Mouse (Mus musculus) intestine, embryonic 15.5 days (tissue): ENCODE results near the gene Fndc8. TPM values are rescaled to one million over a fixed set of nuclear protein-coding genes. Genes with fewer than 3 reads are reported as not detected.
"Not testable (repeated sequence)": the region's sequence is repeated elsewhere in the genome, so short reads cannot be mapped to it uniquely, and the experiment has no call there.

Experiments used
- ATAC-seq: fragments of 200-750 bp; cut with Nextera tagmentation; 2 replicates; pipeline ENCODE4 v1.8.0; 2017; ENCODE audit warnings: moderate TSS enrichment, moderate library complexity
- H3K27ac ChIP-seq: fragments of 300-500 bp; sonication (generic); 2 replicates; pipeline ENCODE4 v1.5.1; 2015; ENCODE audit warnings: mild to moderate bottlenecking, inconsistent platforms
- H3K27me3 ChIP-seq: fragments of 300-500 bp; sonication (generic); replicated peaks from 2 replicates; pipeline ENCODE4 v1.6.1; 2015; ENCODE audit warnings: inconsistent platforms
- H3K36me3 ChIP-seq: fragments of 300-500 bp; sonication (generic); 2 replicates; pipeline ENCODE4 v1.6.1; 2015; ENCODE audit warnings: inconsistent platforms
- H3K4me1 ChIP-seq: fragments of 300-500 bp; sonication (generic); replicated peaks from 2 replicates; pipeline ENCODE4 v1.6.1; 2015; ENCODE audit warnings: inconsistent platforms
- H3K4me2 ChIP-seq: fragments of 300-500 bp; sonication (generic); replicated peaks from 2 replicates; pipeline ENCODE4 v1.6.1; 2015; ENCODE audit warnings: mild to moderate bottlenecking, inconsistent platforms
- H3K4me3 ChIP-seq: fragments of 300-500 bp; sonication (generic); replicated peaks from 2 replicates; pipeline ENCODE4 v1.5.1; 2015; ENCODE audit warnings: inconsistent platforms
- H3K9ac ChIP-seq: fragments of 300-500 bp; sonication (generic); 2 replicates; pipeline ENCODE4 v1.6.1; 2015; ENCODE audit warnings: inconsistent platforms
- H3K9me3 ChIP-seq: fragments of 300-500 bp; sonication (generic); 2 replicates; pipeline ENCODE4 v1.6.1; 2016; ENCODE audit warnings: inconsistent platforms
- WGBS: fragments of 180-500 bp; shearing (Covaris S2); methylation state at CpG from one replicate; pipeline ENCODE4 v1.1.7; 2015; 5-methylcytosine and 5-hydroxymethylcytosine counted together
- polyA plus RNA-seq: library from polyadenylated mRNA; unstranded; fragments of >200 nt; fragmentation: Nextera tagmentation; extraction: Ambion mirVana; gene quantifications from 2 replicates; pipeline ENCODE4 v1.2.1, GENCODE M21; 2015

The Fndc8 gene
- polyA plus RNA-seq, 1 experiment from 2014 or later, result 0.23 TPM

GRCm38 (mm10) chr11:82929633-82929950, 37.7 kb downstream of the Fndc8 start:
- Histone ChIP-seq H3K27me3 (peaks cover 51% of the 10 kb centered on the region), H3K4me3 (no peak overlapping the region), H3K36me3 (no peaks in the 10 kb centered on the region), H3K27ac (no peak overlapping the region), H3K9me3 (no peaks in the 10 kb centered on the region), H3K4me2 (no peak overlapping the region), H3K4me1 (peaks cover 7% of the 10 kb centered on the region; the same call in 1 of the 2 replicates), H3K9ac (no peak overlapping the region)
- WGBS, result 49% methylated on average over 3 of the region's 3 CpGs
- ATAC-seq, result no peak

GRCm38 (mm10) chr11:82930391-82930955, 38.5 kb downstream of the Fndc8 start:
- H3K27me3 ChIP-seq, result peaks cover 47% of the 10 kb centered on the region
- WGBS, result 1% methylated on average over 77 of the region's 85 CpGs

GRCm38 (mm10) chr11:82931161-82931560, 39.2 kb downstream of the Fndc8 start:
- Histone ChIP-seq H3K27me3 (peaks cover 52% of the 10 kb centered on the region), H3K9ac (peak overlapping the region; percentile 44; the same call in 1 of the 2 replicates), H3K4me2 (peak overlapping the region; percentile 94), H3K4me3 (peak overlapping the region; percentile 46)
- H3K27ac ChIP-seq, H3K9me3 ChIP-seq, H3K36me3 ChIP-seq, H3K4me1 ChIP-seq, ATAC-seq: not testable (repeated sequence)
- under 1% methylated on average over 61 of the region's 63 CpGs for WGBS

More at GRCm38 (mm10) chr11:82930391-82930955, 38.5 kb downstream of the Fndc8 start:
- H3K27ac ChIP-seq, H3K9ac ChIP-seq, ATAC-seq, H3K4me1 ChIP-seq, H3K36me3 ChIP-seq, H3K9me3 ChIP-seq: not testable (repeated sequence)
- Histone ChIP-seq H3K4me3 (peak overlapping the region; percentile 46), H3K4me2 (peak overlapping the region; percentile 94)

DNA sequence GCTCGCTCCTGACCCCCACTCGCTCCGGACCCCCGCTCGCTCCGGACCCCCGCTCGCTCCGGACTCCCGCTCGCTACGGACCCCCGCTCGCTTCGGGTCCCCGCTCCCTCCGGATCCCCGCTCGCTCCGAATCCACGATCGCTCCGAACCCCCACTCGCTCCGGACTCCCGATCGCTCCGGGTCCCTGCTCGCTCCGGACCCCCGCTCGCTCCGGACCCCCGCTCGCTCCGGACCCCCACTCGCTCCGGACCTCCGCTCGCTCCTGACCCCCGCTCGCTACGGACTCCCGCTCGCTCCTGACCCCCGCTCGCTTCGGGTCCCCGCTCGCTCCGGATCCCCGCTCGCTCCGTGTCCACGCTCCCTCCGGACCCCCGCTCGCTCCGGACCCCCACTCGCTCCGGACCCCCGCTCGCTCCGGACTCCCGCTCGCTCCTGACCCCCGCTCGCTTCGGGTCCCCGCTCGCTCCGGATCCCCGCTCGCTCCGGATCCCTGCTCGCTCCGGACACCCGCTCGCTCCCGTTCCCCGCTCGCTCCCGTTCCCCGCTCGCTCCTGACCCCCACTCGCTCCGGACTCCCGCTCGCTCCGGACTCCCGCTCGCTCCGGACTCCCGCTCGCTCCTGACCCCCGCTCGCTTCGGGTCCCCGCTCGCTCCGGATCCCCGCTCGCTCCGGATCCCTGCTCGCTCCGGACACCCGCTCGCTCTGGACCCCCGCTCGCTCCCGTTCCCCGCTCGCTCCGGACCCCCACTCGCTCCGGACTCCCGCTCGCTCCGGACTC, 39.9 kb downstream of the Fndc8 start:
- H3K9me3 ChIP-seq, H3K36me3 ChIP-seq, ATAC-seq, H3K27ac ChIP-seq, H3K4me1 ChIP-seq: not testable (repeated sequence)
- Histone ChIP-seq H3K9ac (peak overlapping the region; percentile 44; the same call in 1 of the 2 replicates), H3K4me3 (peak overlapping the region; percentile 46), H3K4me2 (peak overlapping the region; percentile 94), H3K27me3 (peaks cover 53% of the 10 kb centered on the region)
- under 1% methylated on average over 93 of the region's 119 CpGs for WGBS

DNA sequence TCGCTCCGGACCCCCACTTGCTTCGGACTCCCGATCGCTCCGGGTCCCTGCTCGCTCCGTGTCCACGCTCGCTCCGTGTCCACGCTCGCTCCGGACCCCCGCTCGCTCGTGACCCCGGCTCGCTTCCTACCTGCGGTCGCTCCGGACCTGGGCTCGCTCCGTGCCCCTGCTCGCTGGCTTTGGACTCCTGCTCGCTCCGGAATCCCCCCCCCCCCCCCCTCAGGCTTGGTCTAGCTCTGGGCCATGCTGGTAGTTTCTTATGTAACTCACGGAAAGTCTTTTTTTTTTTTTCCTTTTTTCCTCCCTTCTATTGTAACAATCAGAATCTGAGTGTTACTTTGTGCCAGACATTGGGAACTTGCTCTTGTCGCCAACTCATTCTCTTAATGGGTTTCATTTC, 41.3 kb downstream of the Fndc8 start:
- Histone ChIP-seq H3K9ac (peak overlapping the region; percentile 20; the same call in 1 of the 2 replicates), H3K4me3 (peak overlapping the region; percentile 46), H3K36me3 (no peaks in the 10 kb centered on the region), H3K27me3 (peaks cover 54% of the 10 kb centered on the region), H3K9me3 (no peaks in the 10 kb centered on the region), H3K4me2 (peak overlapping the region; percentile 94), H3K4me1 (peaks cover 7% of the 10 kb centered on the region; the same call in 1 of the 2 replicates), H3K27ac (no peak overlapping the region)
- ATAC-seq, result no peak
- WGBS, result 1% methylated on average over 29 of the region's 29 CpGs

DNA sequence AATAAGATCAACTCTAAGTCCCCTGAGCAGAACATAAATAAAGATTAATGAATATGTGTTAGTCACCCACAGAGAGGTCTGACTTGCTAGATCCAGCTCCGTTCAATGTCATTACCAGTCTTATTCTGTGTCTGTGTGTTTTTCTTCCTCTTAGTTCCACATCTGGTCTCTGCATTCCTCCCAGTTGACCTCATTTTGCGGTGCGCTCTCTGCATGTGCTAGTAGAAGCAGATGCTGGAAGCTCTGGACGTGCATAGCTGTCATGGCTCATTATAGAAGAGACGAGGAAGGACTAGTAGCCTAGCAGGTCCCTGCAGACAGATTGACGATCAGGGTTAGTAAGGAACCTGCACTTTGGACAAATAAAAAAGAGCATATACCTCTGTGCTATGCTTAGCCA, 51.4 kb downstream of the Fndc8 start:
- Histone ChIP-seq H3K4me3 (no peak overlapping the region), H3K9ac (no peak overlapping the region), H3K4me2 (no peak overlapping the region), H3K27ac (no peak overlapping the region), H3K9me3 (no peaks in the 10 kb centered on the region), H3K4me1 (no peaks in the 10 kb centered on the region), H3K36me3 (no peaks in the 10 kb centered on the region), H3K27me3 (0 out of 2 replicates have a peak, but pooled peaks cover 2% of the 10 kb centered on the region)
- 48% methylated on average over 6 of the region's 6 CpGs for WGBS
- ATAC-seq, result no peak

DNA sequence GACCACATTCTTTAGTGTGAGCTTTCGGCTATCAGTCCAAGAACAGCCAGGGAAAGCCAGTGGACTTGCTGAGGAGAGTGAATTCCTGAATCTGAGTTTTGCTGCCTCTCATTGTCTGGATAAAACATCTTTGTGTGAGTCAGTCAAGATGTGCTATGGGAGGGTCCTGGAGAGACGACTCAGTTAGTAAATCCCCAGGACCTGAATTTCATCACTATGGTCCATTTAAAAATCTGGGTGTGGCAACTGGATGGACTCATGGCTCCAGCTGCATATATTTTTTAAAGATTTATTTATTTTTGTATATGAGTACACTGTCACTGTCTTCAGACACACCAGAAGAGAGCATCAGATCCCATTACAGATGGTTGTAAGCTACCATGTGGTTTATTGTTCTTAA, 53.7 kb downstream of the Fndc8 start:
- no peak overlapping the region for H3K9ac ChIP-seq
- H3K27ac ChIP-seq, result no peak overlapping the region

GRCm38 (mm10) chr11:82947457-82947856, 55.5 kb downstream of the Fndc8 start:
- ATAC-seq, result no peak
- no peak overlapping the region for H3K4me2 ChIP-seq
- WGBS, result 49% methylated on average over 4 of the region's 4 CpGs
- no peak overlapping the region for H3K9ac ChIP-seq
- no peaks in the 10 kb centered on the region for H3K9me3 ChIP-seq
- H3K36me3 ChIP-seq, result no peaks in the 10 kb centered on the region
- H3K27ac ChIP-seq, result no peak overlapping the region
- H3K4me3 ChIP-seq, result no peak overlapping the region
- 0 out of 2 replicates have a peak, but pooled peaks cover 2% of the 10 kb centered on the region for H3K4me1 ChIP-seq
- H3K27me3 ChIP-seq, result peaks cover 23% of the 10 kb centered on the region

More for the DNA sequence above, 53.7 kb downstream of the Fndc8 start:
- Histone ChIP-seq H3K4me2 (no peak overlapping the region), H3K36me3 (no peaks in the 10 kb centered on the region), H3K4me3 (no peak overlapping the region), H3K4me1 (no peaks in the 10 kb centered on the region), H3K27me3 (peaks cover 7% of the 10 kb centered on the region), H3K9me3 (no peaks in the 10 kb centered on the region)
- 42% methylated on average over 2 of the region's 2 CpGs for WGBS
- no peak for ATAC-seq

DNA sequence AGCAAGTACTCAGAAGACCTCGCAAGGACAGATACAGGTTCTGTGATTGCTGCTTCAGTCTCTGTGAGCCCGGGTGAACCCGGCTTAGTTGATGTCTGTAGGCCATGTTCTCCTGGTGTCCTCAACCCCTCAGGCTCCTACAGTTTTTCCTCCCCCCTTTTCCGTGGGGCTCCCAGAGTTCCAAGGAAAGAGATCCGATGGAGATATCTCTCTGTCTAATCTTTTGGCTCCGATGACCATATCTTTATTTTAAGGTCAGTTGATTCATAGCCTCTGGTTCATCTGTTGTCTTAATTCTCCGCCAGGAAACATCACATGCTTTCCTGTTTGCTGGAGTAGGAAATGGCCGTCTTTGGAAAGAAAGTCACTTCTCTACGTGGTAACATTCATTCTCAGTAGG, 57.1 kb downstream of the Fndc8 start:
- 84% methylated on average over 9 of the region's 9 CpGs for WGBS
- Histone ChIP-seq H3K9ac (no peak overlapping the region), H3K4me3 (no peak overlapping the region), H3K9me3 (no peaks in the 10 kb centered on the region), H3K27me3 (peaks cover 25% of the 10 kb centered on the region), H3K4me2 (no peak overlapping the region), H3K36me3 (no peaks in the 10 kb centered on the region), H3K4me1 (0 out of 2 replicates have a peak, but pooled peaks cover 2% of the 10 kb centered on the region), H3K27ac (no peak overlapping the region)
- no peak for ATAC-seq

Other genes starting within 250 kb of the Fndc8 start
- 0.18 and 0.28 TPM in 2 replicates for gene Cct6b, start 127.8 kb upstream of the Fndc8 start, polyA plus RNA-seq
- gene Zfp830, start 127.8 kb upstream of the Fndc8 start, polyA plus RNA-seq, result 32.9 and 34.5 TPM in 2 replicates
- gene Lig3, start 111.0 kb upstream of the Fndc8 start, polyA plus RNA-seq, result 20.4 and 22.5 TPM in 2 replicates
- 12.5 and 13.8 TPM in 2 replicates for gene Rffl, start 20.9 kb upstream of the Fndc8 start, polyA plus RNA-seq
- 12.7 and 16.0 TPM in 2 replicates for gene Rad51d, start 1.5 kb upstream of the Fndc8 start, polyA plus RNA-seq
- gene Nle1, start 16.3 kb downstream of the Fndc8 start, polyA plus RNA-seq, result 29.9 and 31.7 TPM in 2 replicates
- gene Unc45b, start 18.4 kb downstream of the Fndc8 start, polyA plus RNA-seq, result 1.8 and 2.1 TPM in 2 replicates
- gene Slfn5, start 59.2 kb downstream of the Fndc8 start, polyA plus RNA-seq, result 1.9 TPM in 2 replicates
- gene Slfn9, start 99.7 kb downstream of the Fndc8 start, polyA plus RNA-seq, result 19.6 and 20.0 TPM in 2 replicates
- 0.45 and 0.54 TPM in 2 replicates for gene Slfn8, start 128.7 kb downstream of the Fndc8 start, polyA plus RNA-seq
- gene Slfn2, start 173.0 kb downstream of the Fndc8 start, polyA plus RNA-seq, result 4.7 and 7.1 TPM in 2 replicates
- gene Slfn1, start 224.7 kb downstream of the Fndc8 start, polyA plus RNA-seq, result 0.49 and 0.66 TPM in 2 replicates